Mouse (Mus musculus) spleen, adult 2 months (tissue): ENCODE measurements around the gene Them7.

Experiments
- CTCF ChIP-seq: fragments of 200-500 bp; IDR thresholded peaks from 2 replicates; pipeline ENCODE4 v1.5.1; 2011; ENCODE audit warnings: mild to moderate bottlenecking, inconsistent platforms; ENCODE audit not compliant: insufficient read depth, insufficient read length, insufficient replicate concordance; ENCODE audit errors: extremely low read depth
- POLR2A ChIP-seq: fragments of 200-500 bp; IDR thresholded peaks from 2 replicates; pipeline ENCODE4 v1.6.1; 2011; ENCODE audit warnings: low read depth, low read length, inconsistent platforms

DNA sequence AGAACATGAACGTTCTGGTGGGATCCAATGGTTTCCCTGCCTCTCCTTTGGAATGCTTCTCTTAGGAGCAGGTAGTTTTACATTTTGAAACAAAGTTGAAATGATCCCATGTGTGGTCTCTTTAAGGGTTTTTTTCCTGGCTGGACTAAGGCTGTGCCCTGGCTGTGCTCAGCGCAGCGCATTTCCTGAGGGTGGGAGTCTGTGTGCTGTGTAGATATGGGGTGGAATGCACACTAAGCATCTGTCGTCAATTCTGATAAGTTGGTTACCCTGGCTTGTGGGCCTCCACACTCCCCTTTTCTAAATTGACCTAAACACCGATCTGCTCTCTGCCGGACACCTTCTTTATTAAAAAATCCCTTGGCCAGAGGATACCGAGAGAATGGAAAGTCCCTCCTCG, 203.3 kb downstream of the Them7 start:
- TF ChIP-seq POLR2A (no peak), CTCF (no peak)
